Mouse (Mus musculus): ENCODE measurements around the gene Prcd.

DNA sequence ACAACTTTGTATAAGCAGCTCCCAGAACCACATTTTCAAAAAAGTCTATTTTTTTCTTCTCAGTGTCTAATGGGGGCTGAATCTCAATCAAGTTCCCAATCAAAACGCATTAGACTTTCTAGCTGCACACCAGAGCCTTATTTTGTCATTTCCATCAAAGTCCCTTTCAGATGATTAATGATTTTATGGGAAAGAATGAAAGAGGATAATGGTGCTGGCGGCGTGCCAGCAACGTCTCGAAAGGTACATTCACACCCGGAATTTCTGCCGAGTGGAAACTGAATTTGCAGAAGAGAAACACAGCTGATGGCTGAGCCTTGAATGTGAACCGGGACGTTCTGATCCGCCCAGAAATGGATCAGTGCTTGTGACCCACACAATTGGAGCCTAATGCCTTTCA is 56.8 kb downstream of the Prcd start:
- TF ChIP-seq CTCF (IDR thresholded peaks at IDR 0.05; ENCODE audit: low read depth, low read length) (no peak), POLR2A (IDR thresholded peaks at IDR 0.05; ENCODE audit: borderline replicate concordance, low read depth, low read length) (no peak)

Measured in bone marrow macrophage, adult 2 months (primary cell).